Mouse (Mus musculus): Measurements from ENCODE around the gene Tecr. TPM values are rescaled to one million over a fixed set of nuclear protein-coding genes. Genes with fewer than 3 reads are reported as not detected.

The Tecr gene
- total and polyA plus RNA-seq, 3 experiments = 111 to 199 (median 171) TPM

GRCm38 (mm10) chr8:83578131-83579055, 29.4 kb downstream of the Tecr start:
- no peak for DNase-seq (ENCODE audit: extremely low read depth)
- TF ChIP-seq EP300 (IDR thresholded peaks at IDR 0.05; ENCODE audit: low read length) = no peak
- no peak overlapping the region for H3K27ac ChIP-seq (ENCODE audit: insufficient read depth, low read depth)
- H3K27me3 ChIP-seq (replicated peaks) = no peaks in the 10 kb centered on the region
- peaks cover 24 to 29% of the 10 kb centered on the region in 2 experiments for H3K4me1 ChIP-seq (ENCODE audit: control insufficient read depth in 1 of 2, insufficient read depth in 2 of 2)
- no peak overlapping the region for H3K9ac ChIP-seq (ENCODE audit: insufficient read depth, low read depth)
- H3K9me3 ChIP-seq (replicated peaks; ENCODE audit: low read length) = no peaks in the 10 kb centered on the region
- in situ Hi-C loops (cut with MboI; ENCODE audit: low pct_ligation_motif_present, low pct_unique_long_range_greater_than_20kb, low sequenced_read_pairs) (no loop called here), dilution Hi-C loops (cut with MboI; ENCODE audit: extremely low pct_ligation_motif_present, extremely low pct_unique_long_range_greater_than_20kb, low sequenced_read_pairs) (no loop called here)
- H3K4me2 ChIP-seq (ENCODE audit: insufficient read depth, low read depth, poor library complexity, severe bottlenecking) = no peak overlapping the region
- no peak overlapping the region for H3K4me3 ChIP-seq (replicated peaks in 1 of 3; ENCODE audit: low read depth in 2 of 3, low read length in 2 of 3, poor library complexity in 1 of 3)
- H3K79me2 ChIP-seq (replicated peaks; ENCODE audit: control insufficient read depth, extremely low read depth, insufficient read depth, poor library complexity, severe bottlenecking) = peaks cover 7% of the 10 kb centered on the region
- peaks cover 0 to 76% of the 10 kb centered on the region in 2 experiments for H3K36me3 ChIP-seq (replicated peaks in 1 of 2; ENCODE audit: control insufficient read depth in 1 of 2, insufficient read depth in 1 of 2, low read length in 1 of 2)

- H3K9ac ChIP-seq (ENCODE audit: insufficient read depth, low read depth) = no peak overlapping the region
- H3K4me2 ChIP-seq (ENCODE audit: insufficient read depth, low read depth, poor library complexity, severe bottlenecking) = no peak overlapping the region
- in situ Hi-C loops (cut with MboI; ENCODE audit: low pct_ligation_motif_present, low pct_unique_long_range_greater_than_20kb, low sequenced_read_pairs) = no loop called here
- H3K36me3 ChIP-seq (replicated peaks in 1 of 2; ENCODE audit: control insufficient read depth in 1 of 2, insufficient read depth in 1 of 2, low read length in 1 of 2) = peaks cover 3 to 72% of the 10 kb centered on the region in 2 experiments
- dilution Hi-C loops (cut with MboI; ENCODE audit: extremely low pct_ligation_motif_present, extremely low pct_unique_long_range_greater_than_20kb, low sequenced_read_pairs) = no loop called here
- no peak overlapping the region for H3K4me3 ChIP-seq (replicated peaks in 1 of 3; ENCODE audit: low read depth in 2 of 3, low read length in 2 of 3, poor library complexity in 1 of 3)
- no peak for DNase-seq (ENCODE audit: extremely low read depth)
- no peaks in the 10 kb centered on the region for H3K9me3 ChIP-seq (replicated peaks; ENCODE audit: low read length)
- H3K4me1 ChIP-seq (ENCODE audit: control insufficient read depth in 1 of 2, insufficient read depth in 2 of 2) = peaks cover 27 to 32% of the 10 kb centered on the region in 2 experiments
- no peak for TF ChIP-seq HCFC1 (IDR thresholded peaks at IDR 0.05; ENCODE audit: low read depth, low read length)
- TF ChIP-seq MEF2A (IDR thresholded peaks at IDR 0.05; ENCODE audit: borderline replicate concordance, low read depth, low read length) = no peak
- TF ChIP-seq POLR2AphosphoS2 (IDR thresholded peaks at IDR 0.05; ENCODE audit: low read depth, low read length) = no peak
- TF ChIP-seq CHD1 (IDR thresholded peaks at IDR 0.05; ENCODE audit: low read depth, low read length) = no peak
- TF ChIP-seq ZNF384 (IDR thresholded peaks at IDR 0.05; ENCODE audit: low read depth, low read length) = no peak
- no peak for TF ChIP-seq ETS1 (conservative IDR thresholded peaks at IDR 0.05; ENCODE audit: low read depth, low read length)
- no peak for TF ChIP-seq MXI1 (IDR thresholded peaks at IDR 0.05; ENCODE audit: low read depth, low read length)
- no peak for TF ChIP-seq CHD2 (IDR thresholded peaks at IDR 0.05; ENCODE audit: low read length)
- no peak for TF ChIP-seq ELF1 (IDR thresholded peaks at IDR 0.05; ENCODE audit: low read depth, low read length)
- no peak for TF ChIP-seq SMC3 (IDR thresholded peaks at IDR 0.05; ENCODE audit: low read depth, low read length)
- TF ChIP-seq JUN (IDR thresholded peaks at IDR 0.05; ENCODE audit: insufficient read depth, low read depth, low read length) = no peak
- no peak for TF ChIP-seq EP300 (IDR thresholded peaks at IDR 0.05; ENCODE audit: low read length)
- TF ChIP-seq NELFE (IDR thresholded peaks at IDR 0.05; ENCODE audit: low read depth, low read length) = no peak
- TF ChIP-seq TCF12 (IDR thresholded peaks at IDR 0.05; ENCODE audit: low read depth, low read length) = no peak
- no peak for TF ChIP-seq GABPA (IDR thresholded peaks at IDR 0.05; ENCODE audit: insufficient replicate concordance, low read depth, low read length)
- TF ChIP-seq RAD21 (IDR thresholded peaks at IDR 0.05; ENCODE audit: low read depth, low read length) = no peak
- TF ChIP-seq SIN3A (IDR thresholded peaks at IDR 0.05; ENCODE audit: low read length) = no peak
- H3K27me3 ChIP-seq (replicated peaks) = no peaks in the 10 kb centered on the region
- H3K79me2 ChIP-seq (replicated peaks; ENCODE audit: control insufficient read depth, extremely low read depth, insufficient read depth, poor library complexity, severe bottlenecking) = peaks cover 10% of the 10 kb centered on the region
- no peak overlapping the region for H3K27ac ChIP-seq (ENCODE audit: insufficient read depth, low read depth)
Measured at GRCm38 (mm10) chr8:83577384-83577791, 30.4 kb downstream of the Tecr start.

Measured in CH12.LX (cell line).